Mouse (Mus musculus) hindbrain, embryonic 10.5 days (tissue): ENCODE measurements at regions not wholly inside any gene's neighbourhood (a gene's known extent, or its start where the extent isn't known, plus 50 kb on each side); places are given as distances from the start of the nearest gene placed in this dataset.

Experiments used
- DNase-seq: peaks from one replicate; pipeline ENCODE4 v3.0.0-alpha.2; 2017; ENCODE audit warnings: low spot score
- H3K27ac ChIP-seq: fragments of 300-500 bp; sonication (generic); 2 replicates; pipeline ENCODE4 v1.5.1; 2016; ENCODE audit warnings: mild to moderate bottlenecking, moderate library complexity
- H3K27me3 ChIP-seq: fragments of 300-500 bp; sonication (generic); 2 replicates; pipeline ENCODE4 v1.6.1; 2016; ENCODE audit warnings: mild to moderate bottlenecking; ENCODE audit not compliant: poor library complexity, insufficient read depth, severe bottlenecking
- H3K36me3 ChIP-seq: fragments of 300-500 bp; sonication (generic); 2 replicates; pipeline ENCODE4 v1.6.1; 2016; ENCODE audit warnings: mild to moderate bottlenecking, moderate library complexity
- H3K4me1 ChIP-seq: fragments of 300-500 bp; sonication (generic); replicated peaks from 2 replicates; pipeline ENCODE4 v1.6.1; 2016; ENCODE audit warnings: mild to moderate bottlenecking
- H3K4me3 ChIP-seq: fragments of 300-500 bp; sonication (generic); 2 replicates; pipeline ENCODE4 v1.5.1; 2016; ENCODE audit warnings: mild to moderate bottlenecking, moderate library complexity
- H3K9me3 ChIP-seq: fragments of 300-500 bp; sonication (generic); 2 replicates; pipeline ENCODE4 v1.6.1; 2016; ENCODE audit warnings: mild to moderate bottlenecking, moderate library complexity
- WGBS: fragments of 180-500 bp; shearing (Covaris S2); methylation state at CpG from one replicate; pipeline ENCODE4 v1.1.7; 2016; 5-methylcytosine and 5-hydroxymethylcytosine counted together

- Histone ChIP-seq H3K4me3 (no peak overlapping the region), H3K9me3 (no peaks in the 10 kb centered on the region), H3K36me3 (no peaks in the 10 kb centered on the region), H3K27ac (no peak overlapping the region), H3K27me3 (no peaks in the 10 kb centered on the region), H3K4me1 (no peaks in the 10 kb centered on the region)
- 44% methylated on average over 10 of the region's 10 CpGs for WGBS
- peak; percentile 7 for DNase-seq
These were observed 96.5 kb upstream of the Casp1 start for GRCm38 (mm10) chr9:5201779-5202178.
